Mouse (Mus musculus): ENCODE measurements around the gene Lmx1a.

- TF ChIP-seq GATA1 (IDR thresholded peaks at IDR 0.05; ENCODE audit: borderline replicate concordance, low read length) (no peak), FLI1 (IDR thresholded peaks at IDR 0.05; ENCODE audit: low read length) (no peak)
These were observed 185.1 kb downstream of the Lmx1a start for GRCm38 (mm10) chr1:167874099-167874498.

Data from megakaryocyte, embryonic 14.5 days (primary cell).